Mouse (Mus musculus): Measurements from ENCODE around the gene Spata5. TPM values are rescaled to one million over a fixed set of nuclear protein-coding genes. Genes with fewer than 3 reads are reported as not detected.

Gene Spata5
- polyA plus RNA-seq, 1 experiment from 2014 or later = 32.4 TPM

- 89% methylated on average over 1 of the region's 1 CpGs for WGBS
- H3K4me3 ChIP-seq (ENCODE audit: low read depth, low read length) = no peak overlapping the region
- no peaks in the 10 kb centered on the region for H3K4me1 ChIP-seq (ENCODE audit: control insufficient read depth, insufficient read depth, low read length)
- no peak for ATAC-seq (ENCODE audit: low read depth)
- no peak overlapping the region for H3K4me2 ChIP-seq (ENCODE audit: low read depth, low read length)
- no peaks in the 10 kb centered on the region for H3K36me3 ChIP-seq (ENCODE audit: control insufficient read depth, insufficient read depth, low read length)
- no peaks in the 10 kb centered on the region for H3K9me3 ChIP-seq (ENCODE audit: control insufficient read depth, low read length)
- H3K9ac ChIP-seq (replicated peaks; ENCODE audit: low read depth, low read length) = no peak overlapping the region
- no peaks in the 10 kb centered on the region for H3K27me3 ChIP-seq (ENCODE audit: control insufficient read depth, insufficient read depth, low read length)
- H3K27ac ChIP-seq (ENCODE audit: low read depth, low read length) = no peak overlapping the region
Measured at GRCm38 (mm10) chr3:37455992-37456391, 36.3 kb downstream of the Spata5 start.

DNA sequence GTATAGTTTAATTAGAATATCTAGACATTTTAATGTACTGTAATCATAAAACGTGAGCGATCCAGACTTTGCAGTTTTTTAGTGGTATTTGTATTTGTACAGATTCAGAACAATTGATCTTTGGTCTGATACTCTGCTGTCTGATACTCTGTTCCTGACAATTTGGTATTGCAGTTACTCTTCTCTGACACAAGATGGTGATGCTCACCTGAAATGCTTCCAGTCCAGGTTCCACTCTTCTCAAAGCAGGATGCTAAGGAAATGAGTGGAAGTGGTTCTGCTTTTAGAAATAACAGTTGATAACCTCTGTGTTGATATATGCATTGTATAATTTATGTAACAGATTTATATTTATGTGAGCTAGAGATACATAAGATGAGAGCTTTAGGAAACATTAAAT is 48.5 kb downstream of the Spata5 start:
- no peaks in the 10 kb centered on the region for H3K4me1 ChIP-seq (ENCODE audit: control insufficient read depth, insufficient read depth, low read length)
- H3K27ac ChIP-seq (ENCODE audit: low read depth, low read length) = no peak overlapping the region
- H3K27me3 ChIP-seq (ENCODE audit: control insufficient read depth, insufficient read depth, low read length) = no peaks in the 10 kb centered on the region
- 98% methylated on average over 2 of the region's 2 CpGs for WGBS
- H3K36me3 ChIP-seq (ENCODE audit: control insufficient read depth, insufficient read depth, low read length) = 0 out of 2 replicates have a peak, but pooled peaks cover 2% of the 10 kb centered on the region
- ATAC-seq (ENCODE audit: low read depth) = peak; percentile 82
- no peak overlapping the region for H3K4me3 ChIP-seq (ENCODE audit: low read depth, low read length)
- no peaks in the 10 kb centered on the region for H3K9me3 ChIP-seq (ENCODE audit: control insufficient read depth, low read length)
- no peak overlapping the region for H3K4me2 ChIP-seq (ENCODE audit: low read depth, low read length)
- no peak overlapping the region for H3K9ac ChIP-seq (replicated peaks; ENCODE audit: low read depth, low read length)

DNA sequence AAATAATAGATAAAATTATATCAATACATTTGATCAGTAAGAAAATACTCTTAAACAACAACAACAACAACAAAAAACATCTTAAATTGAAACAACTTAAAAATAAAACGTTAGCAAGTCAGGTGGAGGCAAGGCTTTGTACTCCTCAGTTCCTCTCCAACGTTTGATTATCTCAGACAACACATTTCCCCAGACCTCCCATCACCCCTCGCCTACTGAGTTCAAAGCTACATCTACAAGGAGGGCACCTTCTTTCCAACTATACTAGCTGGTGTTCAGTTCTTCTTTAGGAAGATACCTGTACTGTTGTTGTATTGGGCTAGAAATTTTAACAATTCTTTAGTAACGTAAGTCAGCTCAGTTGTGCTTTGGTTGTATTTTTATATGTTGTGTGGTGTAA is 49.7 kb downstream of the Spata5 start:
- 94% methylated on average over 4 of the region's 4 CpGs for WGBS
- no peak overlapping the region for H3K27ac ChIP-seq (ENCODE audit: low read depth, low read length)
- H3K4me1 ChIP-seq (ENCODE audit: control insufficient read depth, insufficient read depth, low read length) = no peaks in the 10 kb centered on the region

DNA sequence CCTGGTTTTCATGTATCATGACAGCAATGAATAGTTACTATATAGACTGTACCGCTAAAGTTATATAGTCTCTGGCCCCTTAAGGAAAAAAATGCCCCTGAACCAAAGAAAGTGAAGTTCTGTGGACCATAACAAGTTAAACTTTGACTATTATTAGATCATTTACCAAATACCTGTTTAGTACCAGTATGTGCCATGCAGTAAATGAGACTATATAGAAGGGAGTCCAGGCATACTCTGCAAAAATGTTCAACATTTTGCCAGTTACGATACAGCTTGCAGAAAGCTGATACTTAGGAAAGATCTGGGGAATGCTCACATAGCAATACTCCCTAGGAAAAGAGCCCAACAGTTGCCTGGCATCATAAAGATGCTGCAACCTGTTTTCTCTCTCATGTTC is 51.2 kb downstream of the Spata5 start:
- Histone ChIP-seq H3K9me3 (ENCODE audit: control insufficient read depth, low read length) (no peaks in the 10 kb centered on the region), H3K36me3 (ENCODE audit: control insufficient read depth, insufficient read depth, low read length) (no peaks in the 10 kb centered on the region), H3K4me1 (ENCODE audit: control insufficient read depth, insufficient read depth, low read length) (no peaks in the 10 kb centered on the region), H3K9ac (replicated peaks; ENCODE audit: low read depth, low read length) (no peak overlapping the region), H3K4me3 (ENCODE audit: low read depth, low read length) (no peak overlapping the region), H3K27me3 (ENCODE audit: control insufficient read depth, insufficient read depth, low read length) (no peaks in the 10 kb centered on the region), H3K27ac (ENCODE audit: low read depth, low read length) (no peak overlapping the region), H3K4me2 (ENCODE audit: low read depth, low read length) (no peak overlapping the region)
- 85% methylated on average over 2 of the region's 2 CpGs for WGBS
- no peak for ATAC-seq (ENCODE audit: low read depth)

More for the DNA sequence above, 49.7 kb downstream of the Spata5 start:
- Histone ChIP-seq H3K9ac (replicated peaks; ENCODE audit: low read depth, low read length) (no peak overlapping the region), H3K36me3 (ENCODE audit: control insufficient read depth, insufficient read depth, low read length) (0 out of 2 replicates have a peak, but pooled peaks cover 2% of the 10 kb centered on the region), H3K4me3 (ENCODE audit: low read depth, low read length) (no peak overlapping the region), H3K27me3 (ENCODE audit: control insufficient read depth, insufficient read depth, low read length) (no peaks in the 10 kb centered on the region), H3K4me2 (ENCODE audit: low read depth, low read length) (no peak overlapping the region), H3K9me3 (ENCODE audit: control insufficient read depth, low read length) (no peaks in the 10 kb centered on the region)
- ATAC-seq (ENCODE audit: low read depth) = no peak

DNA sequence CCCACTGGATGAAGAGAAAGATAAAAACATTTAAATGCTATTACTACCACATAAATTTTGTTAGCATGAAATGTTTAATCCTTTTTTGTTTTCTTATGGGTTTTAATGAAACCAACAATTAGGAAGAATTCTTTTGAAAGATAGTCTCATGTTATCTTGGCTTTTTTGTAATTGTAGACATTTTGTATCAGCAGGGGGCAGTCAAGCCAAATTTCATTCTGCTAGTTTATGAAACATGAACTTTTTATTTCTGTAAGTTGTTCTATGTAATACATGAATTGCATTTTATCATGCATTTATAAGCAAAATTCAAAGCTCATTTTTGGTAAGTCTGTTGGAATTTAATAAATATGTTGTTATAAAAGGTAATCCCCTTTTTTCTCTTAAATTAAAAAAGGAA is 52.8 kb downstream of the Spata5 start:
- Histone ChIP-seq H3K9ac (replicated peaks; ENCODE audit: low read depth, low read length) (no peak overlapping the region), H3K4me1 (ENCODE audit: control insufficient read depth, insufficient read depth, low read length) (peaks cover under 1% of the 10 kb centered on the region; the same call in 1 of the 2 replicates), H3K27ac (ENCODE audit: low read depth, low read length) (no peak overlapping the region), H3K4me2 (ENCODE audit: low read depth, low read length) (no peak overlapping the region), H3K27me3 (ENCODE audit: control insufficient read depth, insufficient read depth, low read length) (no peaks in the 10 kb centered on the region), H3K36me3 (ENCODE audit: control insufficient read depth, insufficient read depth, low read length) (no peaks in the 10 kb centered on the region), H3K4me3 (ENCODE audit: low read depth, low read length) (no peak overlapping the region), H3K9me3 (ENCODE audit: control insufficient read depth, low read length) (no peaks in the 10 kb centered on the region)
- no peak for ATAC-seq (ENCODE audit: low read depth)

GRCm38 (mm10) chr3:37476485-37476884 is 56.8 kb downstream of the Spata5 start:
- Histone ChIP-seq H3K27me3 (ENCODE audit: control insufficient read depth, insufficient read depth, low read length) (no peaks in the 10 kb centered on the region), H3K4me1 (ENCODE audit: control insufficient read depth, insufficient read depth, low read length) (peaks cover 4% of the 10 kb centered on the region; the same call in 1 of the 2 replicates), H3K27ac (ENCODE audit: low read depth, low read length) (no peak overlapping the region), H3K36me3 (ENCODE audit: control insufficient read depth, insufficient read depth, low read length) (no peaks in the 10 kb centered on the region), H3K9me3 (ENCODE audit: control insufficient read depth, low read length) (no peaks in the 10 kb centered on the region), H3K4me2 (ENCODE audit: low read depth, low read length) (no peak overlapping the region), H3K9ac (replicated peaks; ENCODE audit: low read depth, low read length) (no peak overlapping the region), H3K4me3 (ENCODE audit: low read depth, low read length) (no peak overlapping the region)
- ATAC-seq (ENCODE audit: low read depth) = no peak
- 86% methylated on average over 1 of the region's 1 CpGs for WGBS

- Histone ChIP-seq H3K4me2 (ENCODE audit: low read depth, low read length) (no peak overlapping the region), H3K4me3 (ENCODE audit: low read depth, low read length) (no peak overlapping the region), H3K9ac (replicated peaks; ENCODE audit: low read depth, low read length) (no peak overlapping the region), H3K27ac (ENCODE audit: low read depth, low read length) (no peak overlapping the region), H3K36me3 (ENCODE audit: control insufficient read depth, insufficient read depth, low read length) (no peaks in the 10 kb centered on the region), H3K9me3 (ENCODE audit: control insufficient read depth, low read length) (no peaks in the 10 kb centered on the region), H3K27me3 (ENCODE audit: control insufficient read depth, insufficient read depth, low read length) (no peaks in the 10 kb centered on the region), H3K4me1 (ENCODE audit: control insufficient read depth, insufficient read depth, low read length) (peaks cover 4% of the 10 kb centered on the region; the same call in 1 of the 2 replicates)
- ATAC-seq (ENCODE audit: low read depth) = no peak
- 37% methylated on average over 7 of the region's 7 CpGs for WGBS
Measured at GRCm38 (mm10) chr3:37477438-37478188, 57.9 kb downstream of the Spata5 start.

GRCm38 (mm10) chr3:37479771-37480170 is 60.1 kb downstream of the Spata5 start:
- peaks cover 4% of the 10 kb centered on the region; the same call in 1 of the 2 replicates for H3K4me1 ChIP-seq (ENCODE audit: control insufficient read depth, insufficient read depth, low read length)
- H3K9ac ChIP-seq (replicated peaks; ENCODE audit: low read depth, low read length) = no peak overlapping the region
- ATAC-seq (ENCODE audit: low read depth) = no peak
- H3K27ac ChIP-seq (ENCODE audit: low read depth, low read length) = no peak overlapping the region
- H3K27me3 ChIP-seq (ENCODE audit: control insufficient read depth, insufficient read depth, low read length) = no peaks in the 10 kb centered on the region
- WGBS = 82% methylated on average over 1 of the region's 1 CpGs
- H3K36me3 ChIP-seq (ENCODE audit: control insufficient read depth, insufficient read depth, low read length) = no peaks in the 10 kb centered on the region
- no peak overlapping the region for H3K4me2 ChIP-seq (ENCODE audit: low read depth, low read length)
- H3K9me3 ChIP-seq (ENCODE audit: control insufficient read depth, low read length) = no peaks in the 10 kb centered on the region
- H3K4me3 ChIP-seq (ENCODE audit: low read depth, low read length) = no peak overlapping the region

DNA sequence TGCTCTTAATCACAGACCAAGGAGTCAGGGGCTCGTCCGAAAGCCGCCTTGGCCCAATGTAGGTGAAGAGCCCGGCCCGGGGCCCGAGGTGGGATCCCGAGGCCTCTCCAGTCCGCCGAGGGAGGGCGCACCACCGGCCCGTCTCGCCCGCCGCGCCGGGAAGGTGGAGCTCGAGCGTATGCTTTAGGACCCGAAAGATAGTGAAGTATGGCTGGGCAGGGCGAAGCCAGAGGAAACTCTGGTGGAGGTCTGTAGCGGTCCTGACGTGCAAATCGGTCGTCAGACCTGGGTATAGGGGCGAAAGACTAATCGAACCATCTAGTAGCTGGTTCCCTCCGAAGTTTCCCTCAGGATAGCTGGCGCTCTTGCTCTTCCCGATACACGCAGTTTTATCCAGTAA is 61.6 kb downstream of the Spata5 start:
- Histone ChIP-seq H3K4me3 (ENCODE audit: low read depth, low read length) (no peak overlapping the region), H3K27ac (ENCODE audit: low read depth, low read length) (no peak overlapping the region), H3K4me2 (ENCODE audit: low read depth, low read length) (no peak overlapping the region), H3K36me3 (ENCODE audit: control insufficient read depth, insufficient read depth, low read length) (no peaks in the 10 kb centered on the region), H3K9ac (replicated peaks; ENCODE audit: low read depth, low read length) (no peak overlapping the region), H3K4me1 (ENCODE audit: control insufficient read depth, insufficient read depth, low read length) (peaks cover 4% of the 10 kb centered on the region; the same call in 1 of the 2 replicates), H3K27me3 (ENCODE audit: control insufficient read depth, insufficient read depth, low read length) (no peaks in the 10 kb centered on the region), H3K9me3 (ENCODE audit: control insufficient read depth, low read length) (no peaks in the 10 kb centered on the region)
- 93% methylated on average over 31 of the region's 31 CpGs for WGBS
- no peak for ATAC-seq (ENCODE audit: low read depth)
